Mouse (Mus musculus): ENCODE results near the gene Dnajb11. TPM values are rescaled to one million over a fixed set of nuclear protein-coding genes. Genes with fewer than 3 reads are reported as not detected.

Gene Dnajb11
- polyA plus RNA-seq, 1 experiment, result 59.1 TPM

DNA sequence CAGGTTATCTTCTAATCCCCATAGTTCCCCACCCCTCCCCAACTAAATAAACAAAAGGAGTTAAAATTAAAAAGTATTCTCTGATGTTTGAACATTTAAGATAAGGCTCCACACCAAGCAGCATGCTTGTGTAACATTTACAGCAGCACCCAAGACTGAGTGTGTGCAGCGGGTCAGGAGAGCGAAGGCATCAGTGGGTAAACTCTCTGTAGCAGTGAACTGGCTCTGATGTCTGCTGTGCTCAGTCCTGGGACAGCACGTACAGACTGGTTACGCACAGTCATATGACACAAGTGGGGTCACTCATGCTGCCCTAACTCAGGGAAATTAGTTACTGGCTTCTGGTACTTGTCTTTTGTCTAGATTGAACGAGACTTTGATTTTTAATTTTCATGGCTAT lies 14.8 kb upstream of the Dnajb11 start:
- Histone ChIP-seq H3K9ac (ENCODE audit: low read depth, poor library complexity, severe bottlenecking) (no peak overlapping the region), H3K4me1 (ENCODE audit: control insufficient read depth, insufficient read depth, low read length) (no peaks in the 10 kb centered on the region), H3K27ac (ENCODE audit: insufficient read depth, low read length) (no peak overlapping the region), H3K27me3 (ENCODE audit: control insufficient read depth, insufficient read depth, low read length, poor library complexity, severe bottlenecking) (no peaks in the 10 kb centered on the region), H3K36me3 (ENCODE audit: control insufficient read depth, insufficient read depth, low read length, poor library complexity, severe bottlenecking) (0 out of 2 replicates have a peak, but pooled peaks cover 6% of the 10 kb centered on the region), H3K4me3 (ENCODE audit: low read depth, low read length) (no peak overlapping the region), H3K9me3 (replicated peaks; ENCODE audit: control insufficient read depth, insufficient read depth, low read length, poor library complexity, severe bottlenecking) (no peaks in the 10 kb centered on the region)
- TF ChIP-seq CTCF (IDR thresholded peaks at IDR 0.05; ENCODE audit: low read depth, low read length), result no peak
- TF ChIP-seq POLR2A (IDR thresholded peaks at IDR 0.05; ENCODE audit: insufficient read depth, low read length), result no peak
- no peak for TF ChIP-seq EP300 (IDR thresholded peaks at IDR 0.05; ENCODE audit: insufficient read depth, low read depth, low read length)

DNA sequence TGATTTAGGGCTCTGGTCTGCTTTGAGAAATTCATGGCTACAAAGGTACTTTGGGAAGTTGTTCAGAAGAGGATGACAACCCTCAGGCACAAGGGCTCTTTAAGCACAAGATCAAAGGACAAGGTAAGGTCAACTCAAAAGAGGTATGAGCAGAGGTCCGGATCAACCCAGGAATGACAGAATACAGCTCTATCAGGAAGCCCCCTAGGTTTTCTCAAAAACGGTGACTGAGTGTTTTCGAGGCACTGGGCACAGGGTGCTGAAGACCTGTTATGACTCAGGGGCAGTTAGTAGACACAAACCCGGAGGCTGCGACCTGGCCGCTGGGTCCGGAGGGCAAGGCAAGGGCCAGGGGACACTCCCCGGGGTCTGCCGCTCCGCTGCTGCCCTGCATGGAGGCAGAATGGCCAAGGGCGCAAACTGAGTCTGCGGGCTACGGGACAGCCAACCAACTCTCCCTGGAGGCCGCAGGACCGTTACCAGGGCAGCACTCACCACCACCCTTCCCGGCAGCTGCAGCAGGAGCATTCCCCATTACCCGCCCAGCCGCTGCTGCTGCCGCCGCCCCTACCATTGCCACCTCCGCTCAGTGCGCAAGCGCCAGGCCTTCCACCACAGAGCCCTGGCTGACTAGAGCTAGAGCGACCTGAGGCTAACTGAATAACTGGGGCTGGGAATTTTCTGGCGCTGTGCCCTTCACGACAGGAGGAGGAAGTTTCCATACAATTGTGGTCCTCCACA lies 13.4 kb upstream of the Dnajb11 start:
- no peaks in the 10 kb centered on the region for H3K27me3 ChIP-seq (ENCODE audit: control insufficient read depth, insufficient read depth, low read length, poor library complexity, severe bottlenecking)
- TF ChIP-seq EP300 (IDR thresholded peaks at IDR 0.05; ENCODE audit: insufficient read depth, low read depth, low read length), result no peak
- TF ChIP-seq POLR2A (IDR thresholded peaks at IDR 0.05; ENCODE audit: insufficient read depth, low read length), result no peak
- TF ChIP-seq CTCF (IDR thresholded peaks at IDR 0.05; ENCODE audit: low read depth, low read length), result no peak
- peak overlapping the region; percentile 25 for H3K9ac ChIP-seq (ENCODE audit: low read depth, poor library complexity, severe bottlenecking)
- no peaks in the 10 kb centered on the region for H3K4me1 ChIP-seq (ENCODE audit: control insufficient read depth, insufficient read depth, low read length)
- H3K9me3 ChIP-seq (replicated peaks; ENCODE audit: control insufficient read depth, insufficient read depth, low read length, poor library complexity, severe bottlenecking), result no peaks in the 10 kb centered on the region
- H3K4me3 ChIP-seq (ENCODE audit: low read depth, low read length), result peak overlapping the region; percentile 68
- 0 out of 2 replicates have a peak, but pooled peaks cover 6% of the 10 kb centered on the region for H3K36me3 ChIP-seq (ENCODE audit: control insufficient read depth, insufficient read depth, low read length, poor library complexity, severe bottlenecking)
- H3K27ac ChIP-seq (ENCODE audit: insufficient read depth, low read length), result no peak overlapping the region

DNA sequence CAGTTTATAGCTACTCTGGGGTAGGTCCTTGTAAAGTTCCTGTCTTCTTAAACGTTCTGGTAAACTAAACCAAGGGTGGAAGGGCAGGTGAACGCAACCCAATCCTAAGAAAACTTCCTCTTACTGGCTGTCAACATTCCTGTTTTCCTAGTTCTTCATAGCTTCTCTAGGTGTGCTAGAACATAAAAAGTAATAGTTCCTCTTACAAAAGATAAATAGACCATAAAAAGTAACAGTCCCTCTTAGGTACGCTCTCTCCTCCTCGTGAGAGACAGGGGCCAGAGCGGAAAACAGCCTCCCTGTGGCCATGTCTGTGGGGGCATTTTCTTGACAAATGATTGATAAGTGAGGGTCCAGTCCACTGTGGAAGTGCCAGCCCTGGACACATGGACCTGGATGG lies 12.8 kb upstream of the Dnajb11 start:
- Histone ChIP-seq H3K9ac (ENCODE audit: low read depth, poor library complexity, severe bottlenecking) (no peak overlapping the region), H3K4me3 (ENCODE audit: low read depth, low read length) (no peak overlapping the region), H3K27ac (ENCODE audit: insufficient read depth, low read length) (no peak overlapping the region), H3K9me3 (replicated peaks; ENCODE audit: control insufficient read depth, insufficient read depth, low read length, poor library complexity, severe bottlenecking) (no peaks in the 10 kb centered on the region), H3K4me1 (ENCODE audit: control insufficient read depth, insufficient read depth, low read length) (no peaks in the 10 kb centered on the region), H3K27me3 (ENCODE audit: control insufficient read depth, insufficient read depth, low read length, poor library complexity, severe bottlenecking) (no peaks in the 10 kb centered on the region), H3K36me3 (ENCODE audit: control insufficient read depth, insufficient read depth, low read length, poor library complexity, severe bottlenecking) (0 out of 2 replicates have a peak, but pooled peaks cover 6% of the 10 kb centered on the region)
- TF ChIP-seq EP300 (IDR thresholded peaks at IDR 0.05; ENCODE audit: insufficient read depth, low read depth, low read length) (no peak), POLR2A (IDR thresholded peaks at IDR 0.05; ENCODE audit: insufficient read depth, low read length) (no peak), CTCF (IDR thresholded peaks at IDR 0.05; ENCODE audit: low read depth, low read length) (no peak)

DNA sequence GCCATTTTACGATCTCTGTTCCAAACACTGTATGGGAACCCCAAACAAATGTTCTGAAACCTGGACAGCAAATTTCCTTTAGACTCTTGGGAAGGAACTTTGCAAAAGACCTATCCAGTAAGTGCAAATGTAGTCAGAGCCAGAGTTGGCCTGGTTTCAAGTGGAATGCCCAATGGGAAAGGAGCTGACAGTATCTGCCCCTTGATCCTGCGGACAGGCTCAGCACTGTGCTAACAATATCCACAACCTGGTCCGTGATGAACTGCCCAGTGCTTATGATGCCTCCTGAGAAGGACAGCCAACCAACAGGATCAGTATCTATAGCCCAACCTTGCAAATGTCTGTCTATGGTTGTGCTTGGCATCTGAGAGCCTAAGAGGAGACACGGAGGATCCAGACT lies 12.2 kb upstream of the Dnajb11 start:
- Histone ChIP-seq H3K36me3 (ENCODE audit: control insufficient read depth, insufficient read depth, low read length, poor library complexity, severe bottlenecking) (0 out of 2 replicates have a peak, but pooled peaks cover 4% of the 10 kb centered on the region), H3K4me3 (ENCODE audit: low read depth, low read length) (no peak overlapping the region), H3K27me3 (ENCODE audit: control insufficient read depth, insufficient read depth, low read length, poor library complexity, severe bottlenecking) (no peaks in the 10 kb centered on the region), H3K9me3 (replicated peaks; ENCODE audit: control insufficient read depth, insufficient read depth, low read length, poor library complexity, severe bottlenecking) (no peaks in the 10 kb centered on the region), H3K27ac (ENCODE audit: insufficient read depth, low read length) (no peak overlapping the region), H3K4me1 (ENCODE audit: control insufficient read depth, insufficient read depth, low read length) (no peaks in the 10 kb centered on the region), H3K9ac (ENCODE audit: low read depth, poor library complexity, severe bottlenecking) (no peak overlapping the region)
- TF ChIP-seq CTCF (IDR thresholded peaks at IDR 0.05; ENCODE audit: low read depth, low read length), result no peak
- TF ChIP-seq EP300 (IDR thresholded peaks at IDR 0.05; ENCODE audit: insufficient read depth, low read depth, low read length), result no peak
- no peak for TF ChIP-seq POLR2A (IDR thresholded peaks at IDR 0.05; ENCODE audit: insufficient read depth, low read length)

DNA sequence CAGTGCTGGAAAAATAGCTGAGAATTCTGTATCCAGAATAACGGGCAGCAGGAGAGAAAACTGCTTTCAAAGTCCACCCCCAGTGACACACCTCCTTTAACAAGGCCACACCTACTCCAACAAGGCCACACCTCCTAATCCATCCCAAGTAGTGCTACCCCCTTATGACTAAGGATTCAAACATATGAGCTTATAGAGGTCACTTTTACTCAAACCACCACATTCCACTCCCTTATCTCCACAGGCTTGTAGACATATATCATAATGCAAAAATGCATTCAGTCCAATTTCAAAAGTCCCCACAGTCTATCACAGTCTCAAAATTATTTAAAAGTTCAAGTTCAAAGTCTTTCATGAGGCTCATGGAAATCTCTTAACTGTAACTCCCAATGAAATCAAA lies 10.0 kb upstream of the Dnajb11 start:
- H3K4me1 ChIP-seq (ENCODE audit: control insufficient read depth, insufficient read depth, low read length), result no peaks in the 10 kb centered on the region
- no peak overlapping the region for H3K9ac ChIP-seq (ENCODE audit: low read depth, poor library complexity, severe bottlenecking)
- H3K27ac ChIP-seq (ENCODE audit: insufficient read depth, low read length), result no peak overlapping the region
- H3K36me3 ChIP-seq (ENCODE audit: control insufficient read depth, insufficient read depth, low read length, poor library complexity, severe bottlenecking), result no peaks in the 10 kb centered on the region
- TF ChIP-seq CTCF (IDR thresholded peaks at IDR 0.05; ENCODE audit: low read depth, low read length), result no peak
- no peak for TF ChIP-seq POLR2A (IDR thresholded peaks at IDR 0.05; ENCODE audit: insufficient read depth, low read length)
- no peak for TF ChIP-seq EP300 (IDR thresholded peaks at IDR 0.05; ENCODE audit: insufficient read depth, low read depth, low read length)
- no peaks in the 10 kb centered on the region for H3K27me3 ChIP-seq (ENCODE audit: control insufficient read depth, insufficient read depth, low read length, poor library complexity, severe bottlenecking)
- H3K4me3 ChIP-seq (ENCODE audit: low read depth, low read length), result no peak overlapping the region
- no peaks in the 10 kb centered on the region for H3K9me3 ChIP-seq (replicated peaks; ENCODE audit: control insufficient read depth, insufficient read depth, low read length, poor library complexity, severe bottlenecking)

DNA sequence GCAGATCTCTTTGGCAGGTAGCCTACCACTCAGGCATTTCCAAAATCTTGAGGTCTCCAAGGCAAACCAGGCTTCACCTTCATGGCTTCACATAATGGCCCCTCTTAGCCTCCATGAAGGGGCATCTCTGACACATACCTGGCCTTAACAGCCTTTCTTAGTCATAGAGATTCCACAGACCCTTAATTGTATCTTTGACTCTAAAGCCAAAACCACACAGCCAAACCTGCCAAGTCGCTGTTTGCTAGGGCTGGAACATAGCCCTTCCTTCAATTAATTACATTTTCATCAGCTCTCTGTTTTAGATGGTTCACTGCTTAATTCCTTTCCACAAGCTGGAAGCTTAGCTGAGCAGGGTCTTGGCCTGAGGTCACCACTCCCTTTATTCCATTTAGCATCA lies 9.3 kb upstream of the Dnajb11 start:
- TF ChIP-seq CTCF (IDR thresholded peaks at IDR 0.05; ENCODE audit: low read depth, low read length) (no peak), EP300 (IDR thresholded peaks at IDR 0.05; ENCODE audit: insufficient read depth, low read depth, low read length) (no peak), POLR2A (IDR thresholded peaks at IDR 0.05; ENCODE audit: insufficient read depth, low read length) (no peak)
- H3K4me3 ChIP-seq (ENCODE audit: low read depth, low read length), result no peak overlapping the region
- no peaks in the 10 kb centered on the region for H3K27me3 ChIP-seq (ENCODE audit: control insufficient read depth, insufficient read depth, low read length, poor library complexity, severe bottlenecking)
- no peaks in the 10 kb centered on the region for H3K4me1 ChIP-seq (ENCODE audit: control insufficient read depth, insufficient read depth, low read length)
- H3K36me3 ChIP-seq (ENCODE audit: control insufficient read depth, insufficient read depth, low read length, poor library complexity, severe bottlenecking), result no peaks in the 10 kb centered on the region
- no peak overlapping the region for H3K9ac ChIP-seq (ENCODE audit: low read depth, poor library complexity, severe bottlenecking)
- no peaks in the 10 kb centered on the region for H3K9me3 ChIP-seq (replicated peaks; ENCODE audit: control insufficient read depth, insufficient read depth, low read length, poor library complexity, severe bottlenecking)
- H3K27ac ChIP-seq (ENCODE audit: insufficient read depth, low read length), result no peak overlapping the region
